Mouse (Mus musculus): ENCODE measurements around the gene Gga3. TPM values are rescaled to one million over a fixed set of nuclear protein-coding genes. Genes with fewer than 3 reads are reported as not detected.
"Not testable (repeated sequence)": the region's sequence is repeated elsewhere in the genome, so short reads cannot be mapped to it uniquely, and the experiment has no call there.

Gene Gga3
- total and polyA plus RNA-seq, 3 experiments = 7.7 to 39.8 (median 18.7) TPM

- Histone ChIP-seq H3K4me3 (replicated peaks in 1 of 3; ENCODE audit: low read depth in 2 of 3, low read length in 2 of 3, poor library complexity in 1 of 3) (peak overlapping the region in 2 of 3 experiments; percentile 16 to 17), H3K9me3 (replicated peaks; ENCODE audit: low read length) (no peaks in the 10 kb centered on the region), H3K27ac (ENCODE audit: insufficient read depth, low read depth) (peak overlapping the region; percentile 87), H3K27me3 (replicated peaks) (no peaks in the 10 kb centered on the region), H3K4me1 (ENCODE audit: control insufficient read depth in 1 of 2, insufficient read depth in 2 of 2) (peaks cover 41 to 96% of the 10 kb centered on the region in 2 experiments), H3K36me3 (replicated peaks in 1 of 2; ENCODE audit: control insufficient read depth in 1 of 2, insufficient read depth in 1 of 2, low read length in 1 of 2) (peaks cover 55 to 60% of the 10 kb centered on the region in 2 experiments), H3K79me2 (replicated peaks; ENCODE audit: control insufficient read depth, extremely low read depth, insufficient read depth, poor library complexity, severe bottlenecking) (peaks cover 43% of the 10 kb centered on the region), H3K4me2 (ENCODE audit: insufficient read depth, low read depth, poor library complexity, severe bottlenecking) (no peak overlapping the region), H3K9ac (ENCODE audit: insufficient read depth, low read depth) (no peak overlapping the region)
- dilution Hi-C loops (cut with MboI; ENCODE audit: extremely low pct_ligation_motif_present, extremely low pct_unique_long_range_greater_than_20kb, low sequenced_read_pairs) (no loop called here), in situ Hi-C loops (cut with MboI; ENCODE audit: low pct_ligation_motif_present, low pct_unique_long_range_greater_than_20kb, low sequenced_read_pairs) (loop anchor here (25.0 kb wide), 1 partner anchor 766 kb away; the partner anchor contains the start of gene Rnf157)
- 0 out of 2 replicates have a peak, but pooled peaks have one; percentile 44 for TF ChIP-seq MYC (IDR thresholded peaks at IDR 0.05; ENCODE audit: low read depth, low read length)
- TF ChIP-seq MAX (IDR thresholded peaks at IDR 0.05; ENCODE audit: low read length) = peak; percentile 71
- 0 out of 2 replicates have a peak, but pooled peaks have one; percentile 18 for TF ChIP-seq SIN3A (IDR thresholded peaks at IDR 0.05; ENCODE audit: low read length)
- peak; percentile 17; the same call in 1 of the 2 replicates for TF ChIP-seq TCF12 (IDR thresholded peaks at IDR 0.05; ENCODE audit: low read depth, low read length)
- 0 out of 2 replicates have a peak, but pooled peaks have one; percentile 16 for TF ChIP-seq NELFE (IDR thresholded peaks at IDR 0.05; ENCODE audit: low read depth, low read length)
- no peak for TF ChIP-seq NRF1 (IDR thresholded peaks at IDR 0.05; ENCODE audit: low read depth, low read length)
- TF ChIP-seq HCFC1 (IDR thresholded peaks at IDR 0.05; ENCODE audit: low read depth, low read length) = no peak
- 0 out of 2 replicates have a peak, but pooled peaks have one; percentile 5 for TF ChIP-seq IRF4 (IDR thresholded peaks at IDR 0.05; ENCODE audit: low read depth, low read length)
- no peak for DNase-seq (ENCODE audit: extremely low read depth)
Measured at GRCm38 (mm10) chr11:115646439-115646838, 42.6 kb upstream of the Gga3 start.

GRCm38 (mm10) chr11:115645498-115645897 lies 41.6 kb upstream of the Gga3 start:
- in situ Hi-C loops (cut with MboI; ENCODE audit: low pct_ligation_motif_present, low pct_unique_long_range_greater_than_20kb, low sequenced_read_pairs) = loop anchor here (25.0 kb wide), 1 partner anchor 767 kb away; the partner anchor contains the start of gene Rnf157
- H3K36me3 ChIP-seq (replicated peaks in 1 of 2; ENCODE audit: control insufficient read depth in 1 of 2, insufficient read depth in 1 of 2, low read length in 1 of 2) = peaks cover 48 to 52% of the 10 kb centered on the region in 2 experiments
- H3K4me2 ChIP-seq (ENCODE audit: insufficient read depth, low read depth, poor library complexity, severe bottlenecking); H3K9me3 ChIP-seq (replicated peaks; ENCODE audit: low read length); H3K4me3 ChIP-seq (replicated peaks in 1 of 3; ENCODE audit: low read depth in 2 of 3, low read length in 2 of 3, poor library complexity in 1 of 3); DNase-seq (ENCODE audit: extremely low read depth); H3K9ac ChIP-seq (ENCODE audit: insufficient read depth, low read depth); dilution Hi-C loops (cut with MboI; ENCODE audit: extremely low pct_ligation_motif_present, extremely low pct_unique_long_range_greater_than_20kb, low sequenced_read_pairs); H3K27me3 ChIP-seq (replicated peaks): not testable (repeated sequence)
- peaks cover 34% of the 10 kb centered on the region for H3K79me2 ChIP-seq (replicated peaks; ENCODE audit: control insufficient read depth, extremely low read depth, insufficient read depth, poor library complexity, severe bottlenecking)
- H3K4me1 ChIP-seq (ENCODE audit: control insufficient read depth in 1 of 2, insufficient read depth in 2 of 2) = peaks cover 45 to 94% of the 10 kb centered on the region in 2 experiments
- H3K27ac ChIP-seq (ENCODE audit: insufficient read depth, low read depth) = peak overlapping the region; percentile 85
- TF ChIP-seq ETS1 (conservative IDR thresholded peaks at IDR 0.05; ENCODE audit: low read depth, low read length) = peak; percentile 54
- peak; percentile 55; the same call in 1 of the 2 replicates for TF ChIP-seq MEF2A (IDR thresholded peaks at IDR 0.05; ENCODE audit: borderline replicate concordance, low read depth, low read length)
- 0 out of 2 replicates have a peak, but pooled peaks have one; percentile 12 for TF ChIP-seq POLR2A (IDR thresholded peaks at IDR 0.05; ENCODE audit: low read depth, low read length)
- 0 out of 2 replicates have a peak, but pooled peaks have one; percentile 47 for TF ChIP-seq TCF12 (IDR thresholded peaks at IDR 0.05; ENCODE audit: low read depth, low read length)
- peak; percentile 63; the same call in 1 of the 2 replicates for TF ChIP-seq BHLHE40 (IDR thresholded peaks at IDR 0.05; ENCODE audit: low read depth, low read length)

- H3K9me3 ChIP-seq (replicated peaks; ENCODE audit: low read length) = no peaks in the 10 kb centered on the region
- no peak overlapping the region for H3K9ac ChIP-seq (ENCODE audit: insufficient read depth, low read depth)
- H3K4me2 ChIP-seq (ENCODE audit: insufficient read depth, low read depth, poor library complexity, severe bottlenecking) = no peak overlapping the region
- no peak overlapping the region for H3K4me3 ChIP-seq (replicated peaks in 1 of 3; ENCODE audit: low read depth in 2 of 3, low read length in 2 of 3, poor library complexity in 1 of 3)
- no peaks in the 10 kb centered on the region for H3K27me3 ChIP-seq (replicated peaks)
- H3K79me2 ChIP-seq (replicated peaks; ENCODE audit: control insufficient read depth, extremely low read depth, insufficient read depth, poor library complexity, severe bottlenecking) = peaks cover 25% of the 10 kb centered on the region
- in situ Hi-C loops (cut with MboI; ENCODE audit: low pct_ligation_motif_present, low pct_unique_long_range_greater_than_20kb, low sequenced_read_pairs) = loop anchor here (5.0 to 25.0 kb wide), 3 partner anchors 68 to 768 kb away; partner anchors contain the start of genes Caskin2, Rnf157 and Tsen54
- H3K27ac ChIP-seq (ENCODE audit: insufficient read depth, low read depth) = peak overlapping the region; percentile 83
- peaks cover 38 to 42% of the 10 kb centered on the region in 2 experiments for H3K36me3 ChIP-seq (replicated peaks in 1 of 2; ENCODE audit: control insufficient read depth in 1 of 2, insufficient read depth in 1 of 2, low read length in 1 of 2)
- peaks cover 53 to 94% of the 10 kb centered on the region in 2 experiments for H3K4me1 ChIP-seq (ENCODE audit: control insufficient read depth in 1 of 2, insufficient read depth in 2 of 2)
- DNase-seq (ENCODE audit: extremely low read depth) = no peak
- dilution Hi-C loops (cut with MboI; ENCODE audit: extremely low pct_ligation_motif_present, extremely low pct_unique_long_range_greater_than_20kb, low sequenced_read_pairs) = no loop called here
- TF ChIP-seq BHLHE40 (IDR thresholded peaks at IDR 0.05; ENCODE audit: low read depth, low read length) (peak; percentile 63), NRF1 (IDR thresholded peaks at IDR 0.05; ENCODE audit: low read depth, low read length) (no peak), JUND (conservative IDR thresholded peaks at IDR 0.05; ENCODE audit: low read depth, low read length) (no peak), ETS1 (conservative IDR thresholded peaks at IDR 0.05; ENCODE audit: low read depth, low read length) (no peak), SIN3A (IDR thresholded peaks at IDR 0.05; ENCODE audit: low read length) (no peak), HCFC1 (IDR thresholded peaks at IDR 0.05; ENCODE audit: low read depth, low read length) (no peak), SMC3 (IDR thresholded peaks at IDR 0.05; ENCODE audit: low read depth, low read length) (no peak), TBP (conservative IDR thresholded peaks at IDR 0.05; ENCODE audit: low read depth, low read length) (no peak), USF1 (IDR thresholded peaks at IDR 0.05; ENCODE audit: low read depth, low read length) (peak; percentile 52), ZMIZ1 (IDR thresholded peaks at IDR 0.05; ENCODE audit: low read depth, low read length) (no peak), CHD1 (IDR thresholded peaks at IDR 0.05; ENCODE audit: low read depth, low read length) (no peak), ZKSCAN1 (IDR thresholded peaks at IDR 0.05; ENCODE audit: borderline replicate concordance, low read depth, low read length) (no peak), JUN (IDR thresholded peaks at IDR 0.05; ENCODE audit: insufficient read depth, low read depth, low read length) (no peak), MAZ (IDR thresholded peaks at IDR 0.05; ENCODE audit: low read depth, low read length) (no peak), POLR2A (IDR thresholded peaks at IDR 0.05; ENCODE audit: low read depth, low read length) (no peak), UBTF (IDR thresholded peaks at IDR 0.05; ENCODE audit: low read depth, low read length) (no peak), KAT2A (IDR thresholded peaks at IDR 0.05; ENCODE audit: insufficient replicate concordance, low read length) (no peak)
Measured at GRCm38 (mm10) chr11:115644308-115644707, 40.5 kb upstream of the Gga3 start.
